Mouse (Mus musculus): ENCODE results near the gene Apol7c.
"Not testable (repeated sequence)": the region's sequence is repeated elsewhere in the genome, so short reads cannot be mapped to it uniquely, and the experiment has no call there.

Gene Apol7c

GRCm38 (mm10) chr15:77533216-77533615 is at the start of gene Apol7c:
Gene Apol7c (minus strand): TSS chr15:77533316.
- DNase-seq (ENCODE audit: low read depth, low spot score) = no peak

- no peak for DNase-seq (ENCODE audit: low read depth, low spot score)
Measured at GRCm38 (mm10) chr15:77581681-77582080, 48.6 kb upstream of the Apol7c start.

- DNase-seq (ENCODE audit: low read depth, low spot score) = no peak
Measured at GRCm38 (mm10) chr15:77579311-77579710, 46.2 kb upstream of the Apol7c start.

GRCm38 (mm10) chr15:77578801-77579200 is 45.7 kb upstream of the Apol7c start:
- DNase-seq (ENCODE audit: low read depth, low spot score) = no peak

- DNase-seq (ENCODE audit: low read depth, low spot score) = no peak
Measured at GRCm38 (mm10) chr15:77563219-77563618, 30.1 kb upstream of the Apol7c start.

- DNase-seq (ENCODE audit: low read depth, low spot score) = no peak
Measured at GRCm38 (mm10) chr15:77561792-77562191, 28.7 kb upstream of the Apol7c start, which contains the start of gene 1700025B11Rik. Gene 1700025B11Rik (minus strand): TSS chr15:77561892.

GRCm38 (mm10) chr15:77539221-77539620 is 6.1 kb upstream of the Apol7c start:
- DNase-seq (ENCODE audit: low read depth, low spot score) = not testable (repeated sequence)

GRCm38 (mm10) chr15:77523186-77523843 is 9.8 kb downstream of the Apol7c start:
- DNase-seq (ENCODE audit: low read depth, low spot score) = peak; percentile 9

GRCm38 (mm10) chr15:77520596-77520995 is 12.5 kb downstream of the Apol7c start:
- DNase-seq (ENCODE audit: low read depth, low spot score) = not testable (repeated sequence)

- DNase-seq (ENCODE audit: low read depth, low spot score) = not testable (repeated sequence)
Measured at GRCm38 (mm10) chr15:77507966-77508365, 25.1 kb downstream of the Apol7c start, which contains the start of gene Apol11a. Gene Apol11a (plus strand): TSS chr15:77508271.

- not testable (repeated sequence) for DNase-seq (ENCODE audit: low read depth, low spot score)
Measured at GRCm38 (mm10) chr15:77494694-77495093, 38.4 kb downstream of the Apol7c start.

- not testable (repeated sequence) for DNase-seq (ENCODE audit: low read depth, low spot score)
Measured at GRCm38 (mm10) chr15:77493181-77493580, 39.9 kb downstream of the Apol7c start.

GRCm38 (mm10) chr15:77482140-77482794 is 50.8 kb downstream of the Apol7c start:
- no peak for DNase-seq (ENCODE audit: low read depth, low spot score)

- not testable (repeated sequence) for DNase-seq (ENCODE audit: low read depth, low spot score)
Measured at GRCm38 (mm10) chr15:77476693-77477092, 56.4 kb downstream of the Apol7c start, which contains the start of gene Apol10a. Gene Apol10a (plus strand): TSS chr15:77477047.

All from WW6 (cell line).